In genomic region chr9:13466816-13467215, GRCm38 (mm10) we compare ENCODE assay signal across 16 mouse cellular contexts. TPM values are rescaled to one million over a fixed set of nuclear protein-coding genes. Genes with fewer than 3 reads are reported as not detected.
DNase-seq lines count a peak whose midpoint lies in the region; ATAC-seq lines count a peak whose summit lies in the region.
"Had no signal": no experiment of that assay in that cellular context is flagged by ENCODE, and none has a peak within 500 bp of the region (broad histone marks: within the 10 kb centered on the region; RNA-seq: fewer than 3 reads in every experiment).

No protein-coding gene starts in this region.

- no peak for ATAC-seq in heart, embryonic 14.5 days (ENCODE audit: insufficient number of reproducible peaks, insufficient read depth, low FRiP score, low read depth)
- no peak for ATAC-seq in liver, embryonic 16.5 days (ENCODE audit: low read depth)
- no peak for ATAC-seq in hindbrain, embryonic 12.5 days (ENCODE audit: low FRiP score)
- ATAC-seq: forebrain, postnatal 0 days had no signal

- intact Hi-C loops in heart, postnatal 14 days (cut with DNase I), result loop anchor here (1.0 kb wide), 1 partner anchor 169 kb away; no protein-coding TSS in a partner anchor

- H3K9me3 ChIP-seq in heart, embryonic 14.5 days (ENCODE audit: control insufficient read depth, low read length), result no peaks in the 10 kb centered on the region
- H3K9me3 ChIP-seq in liver, embryonic 16.5 days (replicated peaks; ENCODE audit: control insufficient read depth, low read length), result no peaks in the 10 kb centered on the region
- no peaks in the 10 kb centered on the region for H3K9me3 ChIP-seq in hindbrain, embryonic 12.5 days (replicated peaks)
- H3K9me3 ChIP-seq: embryonic facial prominence, embryonic 13.5 days had no signal

- WGBS in heart, embryonic 14.5 days, result 82% methylated on average over 10 of the region's 10 CpGs
- 23% methylated on average over 10 of the region's 10 CpGs for WGBS in liver, embryonic 16.5 days (ENCODE audit: insufficient replicate concordance)
- WGBS in hindbrain, embryonic 12.5 days, result 85% methylated on average over 10 of the region's 10 CpGs

- H3K4me2 ChIP-seq in heart, embryonic 14.5 days (ENCODE audit: low read length), result no peak overlapping the region
- H3K4me2 ChIP-seq in liver, embryonic 16.5 days (ENCODE audit: low read depth, low read length), result peak overlapping the region; percentile 21; the same call in 1 of the 2 replicates
- no peak overlapping the region for H3K4me2 ChIP-seq in hindbrain, embryonic 12.5 days (replicated peaks)
- H3K4me2 ChIP-seq: embryonic facial prominence, embryonic 13.5 days had no signal

- no peak overlapping the region for H3K9ac ChIP-seq in heart, embryonic 14.5 days (ENCODE audit: low read length)
- H3K9ac ChIP-seq in liver, embryonic 16.5 days (ENCODE audit: low read depth, low read length), result no peak overlapping the region
- no peak overlapping the region for H3K9ac ChIP-seq in hindbrain, embryonic 12.5 days
- H3K9ac ChIP-seq: embryonic facial prominence, embryonic 13.5 days; forebrain, postnatal 0 days had no signal

- no peaks in the 10 kb centered on the region for H3K36me3 ChIP-seq in heart, embryonic 14.5 days (ENCODE audit: control insufficient read depth, insufficient read depth, low read length)
- no peaks in the 10 kb centered on the region for H3K36me3 ChIP-seq in liver, embryonic 16.5 days (ENCODE audit: control insufficient read depth, insufficient read depth)
- H3K36me3 ChIP-seq in hindbrain, embryonic 12.5 days, result no peaks in the 10 kb centered on the region
- H3K36me3 ChIP-seq: embryonic facial prominence, embryonic 13.5 days had no signal

- no peaks in the 10 kb centered on the region for H3K27me3 ChIP-seq in heart, embryonic 14.5 days (ENCODE audit: control insufficient read depth, insufficient read depth, low read length)
- no peaks in the 10 kb centered on the region for H3K27me3 ChIP-seq in liver, embryonic 16.5 days (ENCODE audit: control insufficient read depth, insufficient read depth, low read depth, low read length)
- H3K27me3 ChIP-seq in hindbrain, embryonic 12.5 days, result no peaks in the 10 kb centered on the region
- H3K27me3 ChIP-seq: embryonic facial prominence, embryonic 13.5 days had no signal

- H3K27ac ChIP-seq in heart, embryonic 14.5 days (replicated peaks in 1 of 2; ENCODE audit: control insufficient read depth in 1 of 2, insufficient read depth in 1 of 2, low read depth in 2 of 2, low read length in 2 of 2), result 0 out of 4 replicates have a peak overlapping the region, but pooled peaks have one; percentile 6 to 12
- no peak overlapping the region for H3K27ac ChIP-seq in liver, embryonic 16.5 days (ENCODE audit: low read length)
- no peak overlapping the region for H3K27ac ChIP-seq in hindbrain, embryonic 12.5 days
- H3K27ac ChIP-seq: embryonic facial prominence, embryonic 13.5 days had no signal

- no peak for DNase-seq in heart, postnatal 14 days
- peak; percentile 42 to 50 for DNase-seq in spleen, postnatal 36 days (ENCODE audit: low spot score in 2 of 2)
- no peak for DNase-seq in spleen, postnatal 4 days (ENCODE audit: low spot score in 2 of 2)
- no peak for DNase-seq in ovary, adult 18-20 months (ENCODE audit: low spot score)
- DNase-seq in cerebellum, adult 9-11 months, result no peak
- DNase-seq: cerebellum, adult 2 months; forebrain, postnatal 0 days had no signal

- H3K4me3 ChIP-seq in heart, embryonic 14.5 days (ENCODE audit: control insufficient read depth in 1 of 2, insufficient read depth in 1 of 2, low read depth in 1 of 2, low read length in 2 of 2), result no peak overlapping the region
- no peak overlapping the region for H3K4me3 ChIP-seq in liver, embryonic 16.5 days (ENCODE audit: low read depth, low read length)
- H3K4me3 ChIP-seq in hindbrain, embryonic 12.5 days, result no peak overlapping the region
- H3K4me3 ChIP-seq: embryonic facial prominence, embryonic 13.5 days had no signal

- peaks cover 17 to 44% of the 10 kb centered on the region in 2 experiments for H3K4me1 ChIP-seq in heart, embryonic 14.5 days (ENCODE audit: control insufficient read depth in 2 of 2, insufficient read depth in 2 of 2, low read length in 2 of 2)
- peaks cover 2% of the 10 kb centered on the region; the same call in 1 of the 2 replicates for H3K4me1 ChIP-seq in liver, embryonic 16.5 days (ENCODE audit: control insufficient read depth, low read depth, low read length)
- H3K4me1 ChIP-seq in hindbrain, embryonic 12.5 days, result peaks cover 14% of the 10 kb centered on the region

RNA-seq across cellular contexts. Expression of gene Gm17571, which starts 20.3 kb away (rescaled TPM):
- polyA plus RNA-seq in heart, embryonic 14.5 days (2014; fragmentation: Nextera tagmentation; extraction: Ambion mirVana), result not detected in 2 replicates
- total RNA-seq in heart, postnatal 14 days (2021), result not detected
- not detected in 2 replicates for polyA plus RNA-seq in liver, embryonic 16.5 days (2015; fragmentation: Nextera tagmentation; extraction: Ambion mirVana)
- not detected in 2 replicates for polyA plus RNA-seq in hindbrain, embryonic 12.5 days (2016; fragmentation: Nextera tagmentation; extraction: Ambion mirVana)
- total RNA-seq: adrenal gland, postnatal 4 days; forebrain, postnatal 0 days; hematopoietic stem cell, adult 5-6 weeks had no signal
- polyA plus RNA-seq: cerebellum, adult 2 months; embryonic facial prominence, embryonic 13.5 days; forebrain, postnatal 0 days; limb, embryonic 14.5 days; neural tube, embryonic 11.5 days; testis, adult 2 months had no signal

Comparison
In these comparisons a context has a peak if more than half of its experiments do, and no peak if none do; other contexts are left out.
1. DNase-seq: peak in spleen, postnatal 36 days (2 of 2); none in heart, postnatal 14 days (0 of 2), spleen, postnatal 4 days (0 of 2), ovary, adult 18-20 months (single experiment) and cerebellum, adult 9-11 months (single experiment).
2. H3K27ac ChIP-seq: peak in heart, embryonic 14.5 days (2 of 2); none in liver, embryonic 16.5 days (single experiment) and hindbrain, embryonic 12.5 days (single experiment).